Mouse (Mus musculus) kidney, postnatal 36 days (tissue): ENCODE results near the gene Alyref.
"Not testable (repeated sequence)": the region's sequence is repeated elsewhere in the genome, so short reads cannot be mapped to it uniquely, and the experiment has no call there.

Experiments used
- DNase-seq, 2 experiments: peaks; one replicate each; pipeline ENCODE4 v3.0.0; 2021 to 2022; ENCODE audit warnings: mixed read lengths in 2 of 2

The Alyref gene

GRCm38 (mm10) chr11:120572752-120573584 lies 25.2 kb downstream of the Alyref start, which contains the start of gene P4hb:
TSS of gene P4hb (minus strand) at chr11:120573253.
- DNase-seq = peak; percentile 100

GRCm38 (mm10) chr11:120572417-120572751 lies 25.8 kb downstream of the Alyref start:
- no peak for DNase-seq

GRCm38 (mm10) chr11:120571754-120572416 lies 26.3 kb downstream of the Alyref start:
- DNase-seq = no peak

GRCm38 (mm10) chr11:120571122-120571521 lies 27.0 kb downstream of the Alyref start:
- no peak for DNase-seq

GRCm38 (mm10) chr11:120568324-120568723 lies 29.8 kb downstream of the Alyref start:
- DNase-seq = no peak

GRCm38 (mm10) chr11:120565114-120565513 lies 33.1 kb downstream of the Alyref start:
- DNase-seq = no peak

- DNase-seq = no peak
Measured at GRCm38 (mm10) chr11:120562949-120563348, 35.2 kb downstream of the Alyref start.

- DNase-seq = no peak
Measured at GRCm38 (mm10) chr11:120560952-120561728, 37.0 kb downstream of the Alyref start.

- not testable (repeated sequence) for DNase-seq
Measured at GRCm38 (mm10) chr11:120558843-120559242, 39.3 kb downstream of the Alyref start.

- no peak for DNase-seq
Measured at GRCm38 (mm10) chr11:120555260-120555659, 42.9 kb downstream of the Alyref start.

GRCm38 (mm10) chr11:120554834-120555233 lies 43.3 kb downstream of the Alyref start:
- DNase-seq = no peak

GRCm38 (mm10) chr11:120552736-120553135 lies 45.4 kb downstream of the Alyref start:
- no peak for DNase-seq

- no peak for DNase-seq
Measured at GRCm38 (mm10) chr11:120550810-120551440, 47.2 kb downstream of the Alyref start, which contains the start of gene Ppp1r27. TSS of gene Ppp1r27 (minus strand) at chr11:120551132.

GRCm38 (mm10) chr11:120549986-120550809 lies 48.0 kb downstream of the Alyref start:
- DNase-seq = no peak

- peak; percentile 96 to 98 for DNase-seq
Measured at GRCm38 (mm10) chr11:120549168-120549945, 48.8 kb downstream of the Alyref start, which contains the start of gene Mcrip1. TSS of gene Mcrip1 (minus strand) at chr11:120549727.

GRCm38 (mm10) chr11:120548786-120549167 lies 49.4 kb downstream of the Alyref start:
- DNase-seq = no peak

GRCm38 (mm10) chr11:120548214-120548613 lies 50.0 kb downstream of the Alyref start:
- no peak for DNase-seq

GRCm38 (mm10) chr11:120547469-120547868 lies 50.7 kb downstream of the Alyref start:
- peak; percentile 13 to 31 for DNase-seq

GRCm38 (mm10) chr11:120545964-120546363 lies 52.2 kb downstream of the Alyref start:
- DNase-seq = peak in 1 of 2 experiments; percentile 62

GRCm38 (mm10) chr11:120542376-120542775 lies 55.8 kb downstream of the Alyref start:
- peak in 1 of 2 experiments; percentile 21 for DNase-seq
